9 mouse cellular contexts compared by ENCODE assay signal in the genomic region with DNA sequence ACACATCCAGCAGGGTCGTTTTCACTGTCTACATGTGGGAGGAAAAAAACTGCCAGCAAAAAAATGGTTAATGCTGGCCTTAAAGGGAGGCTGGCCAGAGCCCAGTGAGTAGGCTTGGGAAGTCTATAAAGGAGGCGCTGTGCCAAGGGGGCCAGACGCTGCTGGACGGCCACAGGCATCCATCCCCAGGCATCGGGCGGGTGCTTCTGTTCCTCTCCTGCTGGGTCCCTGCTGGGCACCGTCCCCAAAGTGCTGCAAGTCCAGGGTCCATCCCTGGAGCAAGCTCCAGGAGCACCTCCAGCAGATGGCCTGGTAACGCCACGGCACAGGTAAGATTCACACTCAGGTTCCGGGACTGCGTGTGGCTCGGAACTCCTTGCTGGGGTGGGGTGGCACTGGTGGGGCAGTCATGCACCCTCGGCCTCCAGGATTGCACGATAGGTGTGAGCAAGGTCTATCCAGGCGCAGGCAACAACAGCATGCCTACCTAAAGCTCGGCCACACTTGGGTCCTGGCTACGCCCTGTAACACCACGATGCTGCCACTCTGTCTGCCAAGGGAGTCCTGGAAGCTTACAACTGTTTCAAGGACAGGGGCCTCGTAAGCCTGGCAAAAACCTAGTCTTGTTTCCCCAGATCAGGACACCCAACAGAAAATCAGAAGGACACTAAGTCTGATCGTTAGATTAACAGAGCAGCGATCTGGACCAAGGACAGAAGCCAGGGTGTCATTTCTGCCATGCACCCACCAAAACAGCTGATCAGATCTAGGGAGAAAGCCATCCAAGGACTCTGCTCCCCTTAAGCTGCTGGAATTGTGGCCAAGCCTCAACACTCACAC. TPM values are rescaled to one million over a fixed set of nuclear protein-coding genes. Genes with fewer than 3 reads are reported as not detected.
DNase-seq lines count a peak whose midpoint lies in the region; ATAC-seq and TF ChIP-seq lines count a peak whose summit lies in the region.
"Had no signal": no experiment of that assay in that cellular context is flagged by ENCODE, and none has a peak within 500 bp of the region (broad histone marks: within the 10 kb centered on the region; RNA-seq: fewer than 3 reads in every experiment).

A gene (plus strand): TSS at position 126 of the 840 bp plus-strand sequence.

- peak within 1 kb of the TSS; percentile 48 for H3K4me2 ChIP-seq in heart, embryonic 16.5 days (ENCODE audit: low read depth, low read length)
- peak within 1 kb of the TSS; percentile 43 for H3K4me2 ChIP-seq in limb, embryonic 14.5 days (replicated peaks; ENCODE audit: low read depth, low read length, severe bottlenecking)
- peak within 1 kb of the TSS; percentile 37 for H3K4me2 ChIP-seq in stomach, embryonic 14.5 days (replicated peaks; ENCODE audit: low read depth, low read length)
- H3K4me2 ChIP-seq: liver, embryonic 15.5 days had no signal

- no peak for TF ChIP-seq POLR2A in limb, embryonic 14.5 days (IDR thresholded peaks at IDR 0.05; ENCODE audit: borderline replicate concordance, extremely low read depth, insufficient read depth, insufficient read length)

- peak; percentile 75 for DNase-seq in retina, postnatal 1 day
- DNase-seq in retina, embryonic 14.5 days (ENCODE audit: low spot score) = no peak
- DNase-seq in cerebellum, postnatal 10 days = peak; percentile 91 to 94
- DNase-seq in limb, embryonic 14.5 days (ENCODE audit: low spot score) = peak; percentile 68
- no peak for DNase-seq in B cell, adult 2 months
- no peak for DNase-seq in left cerebral cortex, postnatal 25 days (ENCODE audit: low spot score in 2 of 2)

- H3K36me3 ChIP-seq in heart, embryonic 16.5 days (ENCODE audit: control insufficient read depth, insufficient read depth) = no peaks in the 10 kb centered on the region
- H3K36me3 ChIP-seq in limb, embryonic 14.5 days (ENCODE audit: control insufficient read depth, insufficient read depth, low read length) = no peaks in the 10 kb centered on the region; the same call in 1 of the 2 replicates
- H3K36me3 ChIP-seq in stomach, embryonic 14.5 days (ENCODE audit: control insufficient read depth, insufficient read depth, low read length) = no peaks in the 10 kb centered on the region
- H3K36me3 ChIP-seq: liver, embryonic 15.5 days had no signal

- peaks cover 30% of the 10 kb centered on the region for H3K4me1 ChIP-seq in heart, embryonic 16.5 days (ENCODE audit: control insufficient read depth, insufficient read depth, low read length)
- peaks cover 30% of the 10 kb centered on the region for H3K4me1 ChIP-seq in limb, embryonic 14.5 days (ENCODE audit: control insufficient read depth, insufficient read depth, low read length)
- H3K4me1 ChIP-seq in stomach, embryonic 14.5 days (ENCODE audit: control insufficient read depth, insufficient read depth, low read length) = peaks cover 20% of the 10 kb centered on the region
- H3K4me1 ChIP-seq: liver, embryonic 15.5 days had no signal

- no peaks in the 10 kb centered on the region for H3K9me3 ChIP-seq in heart, embryonic 16.5 days (replicated peaks; ENCODE audit: control insufficient read depth, low read length)
- H3K9me3 ChIP-seq in limb, embryonic 14.5 days (ENCODE audit: control insufficient read depth, low read length) = no peaks in the 10 kb centered on the region
- H3K9me3 ChIP-seq in stomach, embryonic 14.5 days (ENCODE audit: control insufficient read depth, low read depth, low read length) = no peaks in the 10 kb centered on the region
- H3K9me3 ChIP-seq: liver, embryonic 15.5 days had no signal

- peak within 1 kb of the TSS; percentile 39 for H3K4me3 ChIP-seq in heart, embryonic 16.5 days (ENCODE audit: low read length)
- H3K4me3 ChIP-seq in limb, embryonic 14.5 days (replicated peaks; ENCODE audit: low read length) = peak within 1 kb of the TSS; percentile 35
- H3K4me3 ChIP-seq in stomach, embryonic 14.5 days (ENCODE audit: low read depth, low read length) = peak within 1 kb of the TSS; percentile 22; the same call in 1 of the 2 replicates
- H3K4me3 ChIP-seq: liver, embryonic 15.5 days had no signal

- no peak within 1 kb of the TSS; the same call in 1 of the 2 replicates for H3K27ac ChIP-seq in heart, embryonic 16.5 days (ENCODE audit: low read length)
- 0 out of 2 replicates have a peak within 1 kb of the TSS, but pooled peaks have one; percentile 55 for H3K27ac ChIP-seq in limb, embryonic 14.5 days (replicated peaks; ENCODE audit: low read depth, low read length)
- no peak within 1 kb of the TSS for H3K27ac ChIP-seq in stomach, embryonic 14.5 days (ENCODE audit: low read length)
- H3K27ac ChIP-seq: liver, embryonic 15.5 days had no signal

- 47% methylated on average over 21 of the region's 21 CpGs for WGBS in heart, embryonic 16.5 days
- WGBS in limb, embryonic 14.5 days = 44% methylated on average over 21 of the region's 21 CpGs
- WGBS in stomach, embryonic 14.5 days = 53% methylated on average over 21 of the region's 21 CpGs

- intact Hi-C loops in left cerebral cortex, postnatal 25 days (cut with DNase I) = no loop called here

- peaks cover 8% of the 10 kb centered on the region; the same call in 1 of the 2 replicates for H3K27me3 ChIP-seq in heart, embryonic 16.5 days (ENCODE audit: control insufficient read depth, insufficient read depth, low read length)
- no peaks in the 10 kb centered on the region for H3K27me3 ChIP-seq in limb, embryonic 14.5 days (ENCODE audit: control insufficient read depth, insufficient read depth, low read length)
- no peaks in the 10 kb centered on the region for H3K27me3 ChIP-seq in stomach, embryonic 14.5 days (ENCODE audit: control insufficient read depth, insufficient read depth, low read length)
- H3K27me3 ChIP-seq: liver, embryonic 15.5 days had no signal

- peak within 1 kb of the TSS; percentile 49 for H3K9ac ChIP-seq in heart, embryonic 16.5 days (ENCODE audit: low read length)
- peak within 1 kb of the TSS; percentile 52 for H3K9ac ChIP-seq in limb, embryonic 14.5 days (ENCODE audit: low read depth, low read length, severe bottlenecking)
- peak within 1 kb of the TSS; percentile 21 for H3K9ac ChIP-seq in stomach, embryonic 14.5 days (replicated peaks; ENCODE audit: low read depth, low read length)
- H3K9ac ChIP-seq: liver, embryonic 15.5 days had no signal

- 0 out of 2 replicates have a peak, but pooled peaks have one; percentile 24 for ATAC-seq in heart, embryonic 16.5 days (replicated peaks; ENCODE audit: extremely low read depth, insufficient read depth, low FRiP score)
- ATAC-seq in limb, embryonic 14.5 days (ENCODE audit: low FRiP score, low read depth) = no peak; the same call in 1 of the 2 replicates
- 0 out of 2 replicates have a peak, but pooled peaks have one; percentile 25 for ATAC-seq in stomach, embryonic 14.5 days (ENCODE audit: insufficient number of reproducible peaks, insufficient read depth, low FRiP score, low read depth)

RNA-seq across cellular contexts. Expression of the gene that starts here (rescaled TPM):
- polyA plus RNA-seq in heart, embryonic 16.5 days (2015; fragmentation: Nextera tagmentation; extraction: Ambion mirVana) = 3.0 and 4.0 TPM in 2 replicates
- 4.7 and 5.7 TPM in 2 replicates for polyA plus RNA-seq in limb, embryonic 14.5 days (2012; rRNA removed)
- polyA plus RNA-seq in limb, embryonic 14.5 days (2014; fragmentation: Nextera tagmentation; extraction: Ambion mirVana) = 6.4 and 6.7 TPM in 2 replicates
- 3.3 TPM in 2 replicates for polyA plus RNA-seq in stomach, embryonic 14.5 days (2014; fragmentation: Nextera tagmentation; extraction: Ambion mirVana)
- total RNA-seq in left cerebral cortex, postnatal 25 days (2021) = 1 to 10 TPM; 3.0 to 3.3 TPM

Comparison
In these comparisons a context has a peak if more than half of its experiments do, and no peak if none do; other contexts are left out.
1. DNase-seq: peak in retina, postnatal 1 day (single experiment), cerebellum, postnatal 10 days (2 of 2) and limb, embryonic 14.5 days (single experiment); none in retina, embryonic 14.5 days (single experiment), B cell, adult 2 months (0 of 2) and left cerebral cortex, postnatal 25 days (0 of 2).
2. Peak in every context shown above with its lines, with median percentiles within 50 percentile points of each other: H3K4me2 ChIP-seq, H3K4me3 ChIP-seq and H3K9ac ChIP-seq.